Mouse (Mus musculus) splenic B cell, adult 2 months (primary cell): ENCODE results near the gene Gm20662.

ENCODE experiments used
- DNase-seq: peaks from one replicate; pipeline ENCODE4 v3.0.0-alpha.2; 2011; ENCODE audit warnings: low read depth, low spot score
- H3K27me3 ChIP-seq: 2 replicates; pipeline ENCODE4 v1.6.1; 2012; ENCODE audit warnings: mild to moderate bottlenecking, low read length, moderate library complexity, mixed read lengths; ENCODE audit not compliant: control insufficient read depth, poor library complexity, insufficient read depth, severe bottlenecking
- H3K36me3 ChIP-seq: 2 replicates; pipeline ENCODE4 v1.6.1; 2012; ENCODE audit warnings: mild to moderate bottlenecking, low read length, moderate library complexity, mixed read lengths; ENCODE audit not compliant: control insufficient read depth, poor library complexity, insufficient read depth, severe bottlenecking

Gene Gm20662

GRCm38 (mm10) chr9:107966676-107967075, 29.5 kb upstream of the Gm20662 start:
- H3K36me3 ChIP-seq = no peaks in the 10 kb centered on the region
- H3K27me3 ChIP-seq = no peaks in the 10 kb centered on the region
- DNase-seq = no peak

- no peaks in the 10 kb centered on the region for H3K36me3 ChIP-seq
These were observed 28.7 kb upstream of the Gm20662 start for GRCm38 (mm10) chr9:107967437-107967836.

GRCm38 (mm10) chr9:107968531-107968930, 27.6 kb upstream of the Gm20662 start:
- DNase-seq = no peak
- no peaks in the 10 kb centered on the region for H3K36me3 ChIP-seq
- no peaks in the 10 kb centered on the region for H3K27me3 ChIP-seq

More at GRCm38 (mm10) chr9:107967437-107967836, 28.7 kb upstream of the Gm20662 start:
- no peaks in the 10 kb centered on the region for H3K27me3 ChIP-seq
- no peak for DNase-seq

GRCm38 (mm10) chr9:107970311-107970710, 25.8 kb upstream of the Gm20662 start:
- Histone ChIP-seq H3K36me3 (no peaks in the 10 kb centered on the region), H3K27me3 (no peaks in the 10 kb centered on the region)
- no peak for DNase-seq

GRCm38 (mm10) chr9:107971690-107972541, 24.2 kb upstream of the Gm20662 start:
- DNase-seq = no peak
- Histone ChIP-seq H3K36me3 (no peaks in the 10 kb centered on the region; the same call in 1 of the 2 replicates), H3K27me3 (no peaks in the 10 kb centered on the region)

GRCm38 (mm10) chr9:107974491-107975171, 21.5 kb upstream of the Gm20662 start:
- Histone ChIP-seq H3K27me3 (no peaks in the 10 kb centered on the region), H3K36me3 (peaks cover 12% of the 10 kb centered on the region)
- peak; percentile 14 for DNase-seq

GRCm38 (mm10) chr9:107975399-107976386, 20.5 kb upstream of the Gm20662 start, which contains the start of gene Uba7:
Uba7 (plus strand) TSS chr9:107975505.
- H3K27me3 ChIP-seq = no peaks in the 10 kb centered on the region
- peak; percentile 83 for DNase-seq
- peaks cover 12% of the 10 kb centered on the region for H3K36me3 ChIP-seq

- no peak for DNase-seq
- H3K36me3 ChIP-seq = peaks cover 12% of the 10 kb centered on the region
These were observed 17.3 kb upstream of the Gm20662 start for GRCm38 (mm10) chr9:107978815-107979214.

GRCm38 (mm10) chr9:107981684-107982605, 14.2 kb upstream of the Gm20662 start:
- no peaks in the 10 kb centered on the region for H3K27me3 ChIP-seq
- H3K36me3 ChIP-seq = peaks cover 12% of the 10 kb centered on the region
- DNase-seq = no peak

More at GRCm38 (mm10) chr9:107978815-107979214, 17.3 kb upstream of the Gm20662 start:
- H3K27me3 ChIP-seq = no peaks in the 10 kb centered on the region

- peak; percentile 33 for DNase-seq
These were observed 13.3 kb upstream of the Gm20662 start, which contains the start of gene Gm20661 for GRCm38 (mm10) chr9:107982681-107983346. Gm20661 (plus strand) TSS chr9:107983058.

GRCm38 (mm10) chr9:107983421-107983890, 12.7 kb upstream of the Gm20662 start:
- Histone ChIP-seq H3K27me3 (no peaks in the 10 kb centered on the region), H3K36me3 (peaks cover 2% of the 10 kb centered on the region; the same call in 1 of the 2 replicates)
- DNase-seq = peak; percentile 48

More at GRCm38 (mm10) chr9:107982681-107983346, 13.3 kb upstream of the Gm20662 start, which contains the start of gene Gm20661:
- Histone ChIP-seq H3K36me3 (peaks cover 6% of the 10 kb centered on the region), H3K27me3 (no peaks in the 10 kb centered on the region)

GRCm38 (mm10) chr9:107984052-107984753, 11.9 kb upstream of the Gm20662 start:
- no peaks in the 10 kb centered on the region; the same call in 1 of the 2 replicates for H3K36me3 ChIP-seq
- no peaks in the 10 kb centered on the region for H3K27me3 ChIP-seq
- DNase-seq = peak; percentile 19
